Mouse (Mus musculus) neural tube, embryonic 11.5 days (tissue): ENCODE results near the gene Bpnt1. TPM values are rescaled to one million over a fixed set of nuclear protein-coding genes. Genes with fewer than 3 reads are reported as not detected.

Source experiments
- ATAC-seq: fragments of 200-750 bp; cut with Nextera tagmentation; 2 replicates; pipeline ENCODE4 v1.8.0; 2017; ENCODE audit warnings: moderate number of reproducible peaks, mild to moderate bottlenecking, moderate TSS enrichment, moderate library complexity; ENCODE audit not compliant: insufficient read depth, low FRiP score, low TSS enrichment
- DNase-seq: peaks from one replicate; pipeline ENCODE4 v3.0.0-alpha.2; 2015; ENCODE audit warnings: low spot score
- H3K27ac ChIP-seq: fragments of 300-500 bp; sonication (generic); 2 replicates; pipeline ENCODE4 v1.5.1; 2014; ENCODE audit warnings: low read depth, mild to moderate bottlenecking, low read length
- H3K27me3 ChIP-seq: fragments of 300-500 bp; sonication (generic); 2 replicates; pipeline ENCODE4 v1.6.1; 2014; ENCODE audit warnings: mild to moderate bottlenecking, low read length, mixed read lengths; ENCODE audit not compliant: control insufficient read depth, insufficient read depth
- H3K36me3 ChIP-seq: fragments of 300-500 bp; sonication (generic); 2 replicates; pipeline ENCODE4 v1.6.1; 2014; ENCODE audit warnings: mild to moderate bottlenecking, low read length, moderate library complexity, mixed read lengths; ENCODE audit not compliant: control insufficient read depth, insufficient read depth
- H3K4me1 ChIP-seq: fragments of 300-500 bp; sonication (generic); 2 replicates; pipeline ENCODE4 v1.6.1; 2014; ENCODE audit warnings: low read length, mixed read lengths; ENCODE audit not compliant: control insufficient read depth, insufficient read depth
- H3K4me2 ChIP-seq: fragments of 300-500 bp; sonication (generic); 2 replicates; pipeline ENCODE4 v1.6.1; 2014; ENCODE audit warnings: low read depth, mild to moderate bottlenecking, moderate library complexity
- H3K4me3 ChIP-seq: fragments of 300-500 bp; sonication (generic); 2 replicates; pipeline ENCODE4 v1.5.1; 2014; ENCODE audit warnings: low read depth, low read length
- H3K9ac ChIP-seq: fragments of 300-500 bp; sonication (generic); 2 replicates; pipeline ENCODE4 v1.6.1; 2014; ENCODE audit warnings: mild to moderate bottlenecking, low read length
- H3K9me3 ChIP-seq: fragments of 300-500 bp; sonication (generic); 2 replicates; pipeline ENCODE4 v1.6.1; 2016; ENCODE audit warnings: low read length; ENCODE audit not compliant: control insufficient read depth
- WGBS: fragments of 180-500 bp; shearing (Covaris S2); extraction: QIAGEN DNeasy Blood & Tissue Kit; methylation state at CpG from one replicate; pipeline ENCODE4 v1.1.7; 2014; 5-methylcytosine and 5-hydroxymethylcytosine counted together
- polyA plus RNA-seq: library from polyadenylated mRNA; unstranded; fragments of >200 nt; fragmentation: Nextera tagmentation; extraction: Ambion mirVana; gene quantifications from 2 replicates; pipeline ENCODE4 v1.2.1, GENCODE M21; 2014

Bpnt1 gene
- polyA plus RNA-seq, 1 experiment from 2014 or later = 24.3 TPM

DNA sequence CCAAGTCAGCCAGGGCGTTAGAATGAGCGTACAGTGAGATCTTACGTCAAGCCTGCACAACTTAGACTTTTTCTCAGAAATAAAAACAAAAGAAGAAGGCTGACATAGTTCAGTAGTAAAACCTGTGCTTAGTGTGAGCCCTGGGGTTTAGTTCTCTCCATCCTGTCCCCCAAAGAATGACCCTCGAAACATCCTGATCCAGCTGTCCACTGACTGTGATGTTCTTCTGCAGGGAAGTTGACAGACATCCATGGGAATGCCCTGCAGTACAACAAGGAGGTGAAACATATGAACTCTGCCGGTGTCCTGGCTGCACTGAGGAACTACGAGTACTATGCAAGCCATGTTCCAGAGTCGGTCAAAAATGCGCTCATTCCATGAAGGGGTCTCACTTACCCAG is 24.3 kb downstream of the Bpnt1 start:
- Histone ChIP-seq H3K4me1 (no peaks in the 10 kb centered on the region), H3K27me3 (no peaks in the 10 kb centered on the region), H3K9ac (no peak overlapping the region), H3K4me2 (no peak overlapping the region), H3K27ac (no peak overlapping the region), H3K4me3 (no peak overlapping the region), H3K9me3 (no peaks in the 10 kb centered on the region), H3K36me3 (peaks cover 2% of the 10 kb centered on the region; the same call in 1 of the 2 replicates)
- no peak for DNase-seq
- ATAC-seq = no peak
- 95% methylated on average over 8 of the region's 8 CpGs for WGBS

DNA sequence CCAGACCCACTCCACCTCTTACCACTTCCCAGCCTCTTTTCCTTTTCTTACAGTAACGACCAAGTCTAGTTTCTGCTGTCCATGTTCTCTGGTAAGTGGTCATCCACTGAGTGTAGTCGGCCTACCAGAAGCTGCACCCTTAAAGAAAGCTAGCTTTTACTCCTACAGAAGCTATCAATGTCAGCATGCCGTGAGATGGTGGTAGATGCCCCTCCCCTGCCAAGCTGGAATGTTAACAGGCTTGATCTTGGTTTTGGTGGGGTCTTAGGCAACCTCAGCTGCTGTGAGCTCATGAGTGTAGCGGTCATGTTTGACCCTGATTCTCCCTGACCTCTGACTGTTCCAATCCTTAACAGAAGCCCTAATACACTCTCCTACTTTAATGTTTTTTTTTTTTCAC is 26.3 kb downstream of the Bpnt1 start:
- Histone ChIP-seq H3K27ac (no peak overlapping the region), H3K36me3 (peaks cover 2% of the 10 kb centered on the region; the same call in 1 of the 2 replicates), H3K27me3 (no peaks in the 10 kb centered on the region), H3K4me2 (no peak overlapping the region), H3K9me3 (no peaks in the 10 kb centered on the region), H3K4me3 (no peak overlapping the region), H3K9ac (no peak overlapping the region), H3K4me1 (no peaks in the 10 kb centered on the region)
- WGBS = 90% methylated on average over 4 of the region's 4 CpGs
- ATAC-seq (no peak), DNase-seq (no peak)

DNA sequence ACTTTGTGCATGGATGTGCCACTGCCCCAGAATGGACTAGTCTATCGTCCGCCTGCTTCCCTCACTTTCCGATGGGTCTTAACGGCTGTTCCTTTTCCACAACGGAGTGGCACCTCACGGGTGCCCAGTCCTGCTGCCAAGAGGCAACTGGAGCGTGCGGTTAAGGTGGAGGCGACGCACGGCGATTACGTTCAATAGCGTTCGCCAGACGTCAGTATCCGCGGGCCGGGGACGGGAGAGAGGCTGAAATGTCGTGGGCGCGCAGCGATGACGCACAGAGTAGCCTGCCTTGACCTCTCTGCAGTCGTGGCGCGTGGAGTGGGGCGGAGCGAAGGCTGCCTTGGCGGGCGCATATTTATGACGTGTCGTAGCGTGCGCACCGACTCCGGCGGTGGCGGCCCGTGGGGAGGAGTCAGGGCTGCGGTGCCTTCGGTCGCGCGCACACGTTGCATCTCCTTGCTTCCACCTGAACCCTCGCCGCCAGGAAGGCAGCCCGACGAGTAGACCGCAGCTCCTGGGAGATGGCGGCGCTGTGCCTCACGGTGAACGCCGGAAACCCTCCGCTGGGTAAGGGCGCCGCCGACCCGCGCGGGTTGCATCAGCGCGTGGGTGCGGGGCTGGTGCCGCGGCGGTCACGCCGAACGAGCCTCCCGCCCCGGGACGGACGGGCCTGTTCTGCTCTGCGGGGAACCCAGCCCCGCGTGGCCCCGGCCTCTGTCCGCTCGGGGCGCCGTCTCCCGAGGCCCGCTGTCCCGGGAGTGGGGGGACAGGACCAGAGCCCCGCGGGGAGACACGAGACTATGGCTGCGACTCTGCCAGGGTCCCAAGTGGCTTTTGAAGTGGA is 30.9 kb downstream of the Bpnt1 start, which contains the start of gene Eprs:
Gene Eprs (plus strand): TSS at position 368 of the 844 bp plus-strand sequence.
- DNase-seq (peak; percentile 99), ATAC-seq (peak; percentile 98)
- peak within 1 kb of the TSS; percentile 97 for H3K4me3 ChIP-seq
- H3K27ac ChIP-seq = peak within 1 kb of the TSS; percentile 82
- H3K9me3 ChIP-seq = no peaks in the 10 kb centered on the region
- H3K27me3 ChIP-seq = no peaks in the 10 kb centered on the region
- H3K4me2 ChIP-seq = peak within 1 kb of the TSS; percentile 56
- peaks cover 17% of the 10 kb centered on the region for H3K4me1 ChIP-seq
- under 1% methylated on average over 73 of the region's 92 CpGs for WGBS
- no peaks in the 10 kb centered on the region for H3K36me3 ChIP-seq
- peak within 1 kb of the TSS; percentile 87 for H3K9ac ChIP-seq

DNA sequence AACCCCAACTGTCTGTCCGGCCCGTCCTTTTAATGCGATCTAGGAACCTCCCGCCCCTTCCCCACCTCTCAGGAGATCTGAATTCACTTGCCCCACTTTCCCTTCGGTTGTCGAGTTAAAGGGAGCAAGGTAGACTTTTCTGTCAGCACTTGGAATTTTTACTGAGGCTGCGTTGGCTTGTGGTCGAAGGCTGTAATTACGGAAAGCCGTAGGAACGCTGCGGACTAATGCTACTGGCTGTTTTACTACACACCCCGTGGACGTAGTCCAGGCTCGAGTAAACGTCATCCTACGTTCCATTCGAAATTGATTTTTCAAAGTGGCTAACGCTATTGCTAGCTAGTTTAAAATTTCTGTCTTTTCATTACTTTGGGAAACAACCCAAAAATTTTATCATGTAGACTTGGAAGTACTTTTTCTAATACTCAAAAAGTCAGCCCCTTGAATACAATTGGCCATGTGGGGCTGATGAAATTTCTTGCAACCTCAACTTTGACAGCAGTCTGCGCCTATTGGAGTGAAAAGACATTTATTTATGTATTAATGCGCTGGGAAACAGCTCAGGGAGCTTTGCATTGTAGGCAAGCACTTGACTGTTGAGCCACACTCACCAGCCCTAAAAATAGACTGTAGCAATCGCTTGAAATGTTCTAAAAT is 31.7 kb downstream of the Bpnt1 start:
- H3K9me3 ChIP-seq = no peaks in the 10 kb centered on the region
- WGBS = 5% methylated on average over 22 of the region's 22 CpGs
- H3K9ac ChIP-seq = peak overlapping the region; percentile 87
- H3K27ac ChIP-seq = peak overlapping the region; percentile 82
- H3K27me3 ChIP-seq = no peaks in the 10 kb centered on the region
- ATAC-seq (no peak; the same call in 1 of the 2 replicates), DNase-seq (peak; percentile 52)
- peaks cover 17% of the 10 kb centered on the region for H3K4me1 ChIP-seq
- H3K36me3 ChIP-seq = no peaks in the 10 kb centered on the region
- peak overlapping the region; percentile 56 for H3K4me2 ChIP-seq
- peak overlapping the region; percentile 97 for H3K4me3 ChIP-seq

DNA sequence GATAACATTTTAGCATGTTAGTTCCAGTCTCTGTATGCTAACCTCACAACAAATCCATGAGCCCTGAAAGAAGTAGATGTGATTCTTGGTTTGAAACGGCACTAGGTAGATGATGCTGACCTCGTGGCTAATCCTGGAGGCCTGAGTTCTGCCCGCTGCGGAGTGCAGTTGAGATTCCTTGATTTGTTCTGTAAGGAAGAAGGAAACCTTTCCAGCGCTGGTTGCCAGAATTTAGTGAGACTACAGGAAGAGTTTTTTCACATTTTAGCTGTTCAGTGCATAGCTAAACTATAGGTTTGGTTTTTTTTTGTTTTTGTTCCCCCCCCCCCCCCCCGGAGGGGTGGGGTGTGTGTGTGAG is 32.2 kb downstream of the Bpnt1 start:
- peak overlapping the region; percentile 56 for H3K4me2 ChIP-seq
- H3K4me1 ChIP-seq = peaks cover 17% of the 10 kb centered on the region
- DNase-seq = no peak
- H3K36me3 ChIP-seq = no peaks in the 10 kb centered on the region
- H3K27ac ChIP-seq = no peak overlapping the region
- peak overlapping the region; percentile 97 for H3K4me3 ChIP-seq
- WGBS = 58% methylated on average over 6 of the region's 6 CpGs
- ATAC-seq = no peak
- H3K9ac ChIP-seq = peak overlapping the region; percentile 47
- no peaks in the 10 kb centered on the region for H3K9me3 ChIP-seq
- no peaks in the 10 kb centered on the region for H3K27me3 ChIP-seq

DNA sequence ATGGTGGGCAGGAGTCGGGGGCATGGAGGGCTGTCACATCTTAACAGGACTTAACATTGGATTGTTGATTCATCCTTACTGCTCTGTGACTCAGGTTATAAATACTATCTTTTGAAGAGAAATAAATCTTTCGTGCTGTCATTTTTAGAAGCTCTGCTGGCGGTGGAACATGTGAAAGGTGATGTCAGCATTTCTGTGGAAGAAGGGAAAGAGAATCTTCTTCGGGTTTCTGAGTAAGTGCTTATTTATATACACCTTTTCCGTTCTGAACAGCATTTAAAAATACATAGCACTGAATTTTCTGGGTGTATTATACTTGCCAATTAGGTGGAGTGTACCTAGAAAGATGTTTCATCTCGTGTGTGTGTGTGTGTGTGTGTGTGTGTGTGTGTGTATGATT is 35.4 kb downstream of the Bpnt1 start:
- H3K27me3 ChIP-seq = no peaks in the 10 kb centered on the region
- WGBS = 87% methylated on average over 6 of the region's 6 CpGs
- peaks cover 8% of the 10 kb centered on the region; the same call in 1 of the 2 replicates for H3K36me3 ChIP-seq
- no peak for DNase-seq
- no peak overlapping the region for H3K4me3 ChIP-seq
- no peak for ATAC-seq
- H3K4me1 ChIP-seq = peaks cover 17% of the 10 kb centered on the region
- H3K9me3 ChIP-seq = no peaks in the 10 kb centered on the region
- no peak overlapping the region for H3K4me2 ChIP-seq
- H3K9ac ChIP-seq = no peak overlapping the region
- H3K27ac ChIP-seq = no peak overlapping the region

DNA sequence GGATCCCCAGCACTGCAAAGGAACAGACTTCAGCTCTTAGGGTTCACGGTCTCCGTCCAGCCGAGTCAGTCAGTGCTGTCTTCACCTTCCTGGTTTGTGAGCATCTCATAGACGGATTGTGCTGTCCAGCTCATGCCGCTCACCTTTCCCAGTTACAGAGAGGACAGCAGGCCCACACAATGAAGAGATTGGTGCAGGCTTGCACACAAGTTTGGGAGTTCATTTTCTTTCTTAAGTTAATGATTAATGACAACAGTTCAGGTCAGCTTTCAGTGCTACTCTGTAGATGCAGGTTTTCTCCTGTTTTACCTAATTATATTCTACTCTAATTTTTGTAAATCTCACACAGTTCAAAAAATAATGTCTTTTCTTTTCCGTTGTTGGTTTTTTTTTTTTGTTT is 38.0 kb downstream of the Bpnt1 start:
- Histone ChIP-seq H3K4me1 (peaks cover 7% of the 10 kb centered on the region; the same call in 1 of the 2 replicates), H3K27ac (no peak overlapping the region), H3K9me3 (no peaks in the 10 kb centered on the region), H3K4me3 (no peak overlapping the region), H3K36me3 (peaks cover 8% of the 10 kb centered on the region; the same call in 1 of the 2 replicates), H3K4me2 (no peak overlapping the region), H3K27me3 (no peaks in the 10 kb centered on the region), H3K9ac (no peak overlapping the region)
- ATAC-seq = no peak
- WGBS = 97% methylated on average over 6 of the region's 6 CpGs
- DNase-seq = no peak

DNA sequence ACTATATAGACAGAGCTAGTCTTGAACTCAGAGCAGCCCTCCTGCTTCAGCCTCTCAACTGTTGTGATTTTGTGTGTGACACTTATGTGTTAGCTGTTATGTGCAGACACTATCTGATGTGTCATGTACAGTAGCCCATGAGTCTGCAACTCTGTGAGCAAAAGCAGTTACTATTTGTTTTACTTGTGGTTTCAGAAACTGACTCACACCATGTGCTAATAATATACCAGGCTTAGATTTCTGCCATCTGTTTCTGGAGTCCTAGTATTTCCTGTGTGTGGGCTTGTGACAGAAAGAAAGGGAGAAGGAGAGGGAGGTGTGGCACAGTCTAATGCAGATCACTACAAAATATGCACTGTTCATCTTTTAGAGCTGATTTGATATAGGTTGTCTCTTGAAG is 44.4 kb downstream of the Bpnt1 start:
- DNase-seq (no peak), ATAC-seq (no peak)
- H3K36me3 ChIP-seq = peaks cover 5% of the 10 kb centered on the region
- no peaks in the 10 kb centered on the region for H3K9me3 ChIP-seq
- H3K27ac ChIP-seq = no peak overlapping the region
- H3K4me3 ChIP-seq = no peak overlapping the region
- H3K27me3 ChIP-seq = no peaks in the 10 kb centered on the region
- H3K4me1 ChIP-seq = no peaks in the 10 kb centered on the region
- no peak overlapping the region for H3K9ac ChIP-seq
- no peak overlapping the region for H3K4me2 ChIP-seq
